Mouse (Mus musculus) small intestine, adult 2 months (tissue): ENCODE data around the gene Gtf2ird1. TPM values are rescaled to one million over a fixed set of nuclear protein-coding genes. Genes with fewer than 3 reads are reported as not detected.

Experiments used
- H3K27ac ChIP-seq: fragments of 200-500 bp; 2 replicates; pipeline ENCODE4 v1.5.1; 2012; ENCODE audit warnings: low read depth, low read length, control low read depth, inconsistent platforms; ENCODE audit not compliant: insufficient read depth
- H3K27me3 ChIP-seq: fragments of 200-500 bp; 2 replicates; pipeline ENCODE4 v1.6.1; 2012; ENCODE audit warnings: mild to moderate bottlenecking, moderate library complexity, low read length, inconsistent platforms; ENCODE audit not compliant: control insufficient read depth, insufficient read depth
- H3K36me3 ChIP-seq: fragments of 200-500 bp; 2 replicates; pipeline ENCODE4 v1.6.1; 2012; ENCODE audit warnings: mild to moderate bottlenecking, low read length, control low read depth, inconsistent platforms; ENCODE audit not compliant: control insufficient read depth, insufficient read depth
- H3K4me1 ChIP-seq: fragments of 200-500 bp; 2 replicates; pipeline ENCODE4 v1.6.1; 2012; ENCODE audit warnings: low read length, inconsistent platforms, mixed read lengths; ENCODE audit not compliant: control insufficient read depth, insufficient read depth, insufficient read length
- H3K4me3 ChIP-seq: fragments of 200-500 bp; 2 replicates; pipeline ENCODE4 v1.5.1; 2012; ENCODE audit warnings: low read depth, mild to moderate bottlenecking, control low read depth, inconsistent platforms, low read length, moderate library complexity
- CTCF ChIP-seq: fragments of 200-500 bp; IDR thresholded peaks from 2 replicates; pipeline ENCODE4 v1.5.1; 2012; ENCODE audit warnings: low read depth, mild to moderate bottlenecking, control low read depth, inconsistent platforms, low read length, moderate library complexity, mixed read lengths; ENCODE audit not compliant: insufficient replicate concordance, insufficient read length; ENCODE audit errors: extremely low read depth
- POLR2A ChIP-seq: fragments of 200-500 bp; IDR thresholded peaks from 2 replicates; pipeline ENCODE4 v1.6.1; 2012; ENCODE audit warnings: low read depth, mild to moderate bottlenecking, control low read depth, inconsistent platforms, low read length, moderate library complexity
- WGBS: fragments of 180-500 bp; shearing (Covaris S2); methylation state at CpG from one replicate; pipeline ENCODE4 v1.1.7; 2018; 5-methylcytosine and 5-hydroxymethylcytosine counted together
- polyA plus RNA-seq: library from polyadenylated mRNA; depleted of rRNA; stranded (reverse); fragments of >200 nt; gene quantifications from 2 replicates; pipeline ENCODE4 v1.2.3, GENCODE M21; 2012

The Gtf2ird1 gene
- polyA plus RNA-seq, 1 experiment: 40.4 TPM

DNA sequence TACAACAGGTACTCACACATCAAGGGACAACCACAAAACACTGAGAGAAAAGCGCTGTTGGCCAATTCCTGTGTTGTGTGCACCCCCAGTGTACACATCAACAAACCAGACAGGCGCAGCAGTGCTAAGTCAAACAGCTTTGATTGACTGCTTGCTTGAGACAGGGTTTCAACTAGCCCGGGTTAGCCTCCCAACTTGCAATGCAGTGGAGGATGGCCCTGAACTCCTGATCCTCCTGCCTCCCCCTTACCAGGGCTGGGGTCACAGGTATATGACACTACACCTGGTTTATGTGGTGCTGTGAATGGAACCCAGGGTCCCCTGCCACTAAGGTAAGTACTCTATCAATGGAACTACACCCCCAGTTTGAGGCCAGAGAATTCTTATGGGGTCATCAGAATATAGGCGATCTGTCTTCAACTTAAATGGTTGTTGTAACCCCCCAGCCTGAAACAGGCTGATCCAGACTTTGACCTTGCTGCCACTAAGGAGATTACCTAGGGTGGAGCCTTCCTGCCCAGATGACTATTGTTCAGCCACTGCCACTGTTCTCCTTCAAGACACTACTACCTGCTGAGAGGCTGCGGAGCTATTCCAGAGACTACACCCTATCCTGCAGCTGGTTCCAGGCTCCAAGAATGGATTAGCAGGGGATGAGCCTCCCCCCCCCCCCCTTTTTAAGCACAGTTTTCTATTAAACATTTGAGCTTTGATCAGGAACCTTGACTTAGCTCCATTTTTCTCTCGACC, 17.7 kb downstream of the Gtf2ird1 start:
- Histone ChIP-seq H3K27ac (peak overlapping the region; percentile 65), H3K27me3 (no peaks in the 10 kb centered on the region), H3K4me1 (peaks cover 49% of the 10 kb centered on the region), H3K36me3 (no peaks in the 10 kb centered on the region), H3K4me3 (no peak overlapping the region)
- 53% methylated on average over 6 of the region's 6 CpGs for WGBS
- no peak for TF ChIP-seq POLR2A
- no peak for TF ChIP-seq CTCF

DNA sequence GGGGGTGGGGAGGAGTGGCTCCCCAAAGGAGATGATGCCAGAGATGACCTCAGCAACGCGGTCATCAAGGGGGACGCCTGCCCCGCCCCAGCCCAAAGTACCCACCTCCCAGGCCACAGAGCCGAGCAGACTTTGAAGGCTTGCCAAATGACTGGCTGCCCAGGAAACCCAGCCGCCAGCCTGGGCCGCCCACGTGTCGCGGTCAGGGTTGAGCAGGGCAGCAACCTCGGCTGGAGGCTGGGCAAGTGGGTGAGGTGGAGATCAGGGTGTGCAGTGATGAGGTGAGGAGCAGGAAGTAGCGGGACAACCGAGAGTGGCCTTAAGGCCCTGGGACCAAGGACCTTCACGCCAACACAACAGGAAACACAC, 19.1 kb downstream of the Gtf2ird1 start:
- TF ChIP-seq CTCF (no peak), POLR2A (no peak)
- H3K4me1 ChIP-seq: peaks cover 52% of the 10 kb centered on the region

DNA sequence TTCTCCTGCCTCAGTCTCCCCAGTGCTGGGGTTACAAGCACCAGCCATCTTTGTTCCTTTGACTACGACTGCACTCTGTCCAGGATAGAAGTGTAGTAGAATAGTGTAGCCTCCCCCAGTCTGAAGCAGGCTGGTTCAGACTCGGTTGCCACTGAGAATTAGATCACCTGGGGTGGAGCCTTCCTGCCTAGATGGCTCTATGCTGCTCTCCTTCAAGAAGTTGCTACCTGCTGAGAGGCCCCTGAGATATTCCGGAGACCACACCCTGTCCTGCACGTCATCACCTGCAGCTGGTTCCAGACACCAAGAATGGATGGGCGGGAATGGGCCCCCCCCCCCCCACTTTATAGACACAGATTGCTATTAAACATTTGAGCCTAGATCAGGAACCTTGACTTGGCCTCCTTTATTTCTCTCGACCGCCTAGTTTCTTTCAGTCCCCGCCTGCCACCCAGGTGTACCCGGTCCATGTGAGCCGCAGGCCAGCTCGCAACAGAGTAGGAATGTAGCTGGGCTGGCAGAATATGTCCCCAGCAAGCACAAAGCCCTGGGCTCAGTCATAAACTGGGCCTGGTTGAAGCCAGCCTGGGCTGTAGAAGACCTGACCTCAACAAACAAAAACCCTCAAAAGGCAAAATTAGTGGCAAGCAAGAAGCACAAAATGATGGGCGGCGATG, 19.6 kb downstream of the Gtf2ird1 start:
- Histone ChIP-seq H3K4me1 (peaks cover 52% of the 10 kb centered on the region), H3K27ac (peak overlapping the region; percentile 81), H3K27me3 (no peaks in the 10 kb centered on the region), H3K4me3 (no peak overlapping the region), H3K36me3 (no peaks in the 10 kb centered on the region)
- no peak for TF ChIP-seq POLR2A
- TF ChIP-seq CTCF: no peak
- WGBS: 43% methylated on average over 13 of the region's 13 CpGs

More for the DNA sequence above, 19.1 kb downstream of the Gtf2ird1 start:
- H3K27me3 ChIP-seq: no peaks in the 10 kb centered on the region
- H3K36me3 ChIP-seq: no peaks in the 10 kb centered on the region
- H3K27ac ChIP-seq: peak overlapping the region; percentile 81
- no peak overlapping the region for H3K4me3 ChIP-seq
- 14% methylated on average over 14 of the region's 14 CpGs for WGBS

DNA sequence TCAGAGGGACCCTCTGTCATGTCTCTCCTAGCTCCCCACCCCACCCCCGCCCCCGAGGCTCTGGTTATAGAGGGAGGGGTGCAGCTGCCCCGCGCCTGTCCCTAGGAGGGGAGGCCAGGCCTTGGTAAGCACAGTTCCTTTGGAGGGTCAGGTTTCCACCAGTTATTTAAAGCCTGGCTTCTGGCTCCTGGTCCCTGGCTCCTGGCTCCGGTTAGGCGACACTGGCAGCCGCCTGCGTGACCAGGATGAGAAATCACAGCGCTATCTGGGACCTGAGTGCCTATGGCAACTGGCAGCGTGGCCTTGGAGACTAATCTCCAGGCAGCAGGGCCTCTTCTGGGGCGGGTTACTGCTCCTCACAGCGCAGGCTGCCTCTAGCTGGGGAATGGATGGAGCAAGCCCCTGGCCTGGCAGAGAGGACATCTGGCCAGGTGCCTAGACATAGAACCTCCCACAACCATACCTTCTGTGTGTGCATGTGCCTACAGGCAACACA, 20.6 kb downstream of the Gtf2ird1 start:
- WGBS: 32% methylated on average over 12 of the region's 12 CpGs

DNA sequence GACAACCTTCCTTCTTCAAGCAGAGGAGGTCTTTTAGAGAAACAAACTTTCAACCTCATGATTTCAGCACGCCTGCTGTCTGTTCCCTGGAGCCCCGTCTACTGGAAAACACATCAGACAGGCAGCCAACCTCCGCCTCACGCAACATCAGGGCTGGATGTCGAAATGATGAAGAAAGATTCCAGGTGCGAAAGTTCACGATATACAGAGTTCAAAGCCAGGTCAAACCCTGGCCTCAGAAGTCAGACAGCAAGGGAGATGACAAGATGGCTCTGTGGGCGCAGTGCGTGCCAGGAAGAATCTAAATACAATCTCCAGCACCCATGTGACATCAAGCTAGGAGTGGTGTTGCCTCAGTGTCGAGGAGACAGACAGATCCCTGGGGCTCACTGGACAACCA, 23.4 kb downstream of the Gtf2ird1 start:
- WGBS: 57% methylated on average over 10 of the region's 10 CpGs
- Histone ChIP-seq H3K27me3 (no peaks in the 10 kb centered on the region), H3K4me1 (peaks cover 43% of the 10 kb centered on the region), H3K36me3 (peaks cover 2% of the 10 kb centered on the region; the same call in 1 of the 2 replicates), H3K4me3 (no peak overlapping the region), H3K27ac (no peak overlapping the region)
- TF ChIP-seq POLR2A (no peak), CTCF (no peak)

More for the DNA sequence above, 20.6 kb downstream of the Gtf2ird1 start:
- H3K36me3 ChIP-seq: no peaks in the 10 kb centered on the region
- H3K27me3 ChIP-seq: no peaks in the 10 kb centered on the region
- no peak overlapping the region for H3K4me3 ChIP-seq
- H3K4me1 ChIP-seq: peaks cover 56% of the 10 kb centered on the region
- H3K27ac ChIP-seq: no peak overlapping the region
- TF ChIP-seq CTCF: no peak
- TF ChIP-seq POLR2A: no peak

DNA sequence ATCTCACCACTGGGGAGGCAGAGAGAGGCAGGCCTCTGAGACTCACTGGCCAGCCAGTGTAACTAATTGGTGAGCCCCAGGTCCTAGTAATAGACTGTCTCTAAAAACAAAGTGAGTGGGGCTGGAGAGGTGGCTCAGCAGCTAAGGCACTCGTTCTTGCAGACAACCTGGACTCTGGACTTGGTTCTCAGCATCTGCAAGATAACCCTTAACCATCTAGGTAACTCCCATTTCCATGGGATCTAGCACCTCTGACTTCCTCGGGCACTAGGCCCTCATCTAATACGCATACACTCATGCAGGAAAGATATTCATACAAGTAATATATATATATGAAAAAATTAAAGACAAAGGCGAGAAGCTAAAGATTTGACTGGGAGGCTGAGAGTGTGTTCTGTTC, 26.4 kb downstream of the Gtf2ird1 start:
- Histone ChIP-seq H3K27ac (peak overlapping the region; percentile 54), H3K4me1 (peaks cover 29% of the 10 kb centered on the region)
- TF ChIP-seq CTCF (no peak), POLR2A (no peak)

DNA sequence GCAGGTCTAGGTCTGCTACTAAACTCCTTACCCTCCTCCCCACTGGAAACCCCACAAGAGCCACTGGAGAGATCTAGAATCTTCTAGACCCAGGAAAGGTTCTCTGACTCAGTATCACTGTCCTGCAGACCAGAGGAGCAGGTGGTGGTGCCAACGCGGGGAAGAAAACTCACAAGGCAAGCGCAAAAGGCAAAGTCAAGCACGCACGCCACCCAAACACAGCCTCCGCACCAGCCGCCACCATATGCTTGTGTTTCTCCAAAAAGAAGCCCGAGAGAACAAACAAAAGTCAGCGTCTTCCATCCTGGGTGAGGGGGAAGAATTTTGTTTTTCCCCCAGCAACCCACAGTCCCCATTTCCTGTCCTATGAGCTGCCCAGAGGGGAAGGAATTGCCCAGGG, 28.9 kb downstream of the Gtf2ird1 start:
- WGBS: 94% methylated on average over 9 of the region's 9 CpGs
- TF ChIP-seq CTCF (no peak), POLR2A (no peak)
- no peak overlapping the region for H3K27ac ChIP-seq

More for the DNA sequence above, 26.4 kb downstream of the Gtf2ird1 start:
- WGBS: 29% methylated on average over 4 of the region's 4 CpGs
- Histone ChIP-seq H3K27me3 (no peaks in the 10 kb centered on the region), H3K4me3 (no peak overlapping the region), H3K36me3 (peaks cover 2% of the 10 kb centered on the region; the same call in 1 of the 2 replicates)

More for the DNA sequence above, 28.9 kb downstream of the Gtf2ird1 start:
- no peak overlapping the region for H3K4me3 ChIP-seq
- no peaks in the 10 kb centered on the region for H3K27me3 ChIP-seq
- peaks cover 29% of the 10 kb centered on the region for H3K4me1 ChIP-seq
- peaks cover 5% of the 10 kb centered on the region; the same call in 1 of the 2 replicates for H3K36me3 ChIP-seq
